Mouse (Mus musculus): ENCODE measurements at regions not wholly inside any gene's neighbourhood (a gene's known extent, or its start where the extent isn't known, plus 50 kb on each side); places are given as distances from the start of the nearest gene placed in this dataset.

- TF ChIP-seq TAL1 (IDR thresholded peaks at IDR 0.05; ENCODE audit: low read length), result no peak
- TF ChIP-seq GATA1 (IDR thresholded peaks at IDR 0.05; ENCODE audit: low read length), result no peak
Measured at GRCm38 (mm10) chr4:33686135-33686534, 238.3 kb upstream of the Cnr1 start.
